In the genomic region with DNA sequence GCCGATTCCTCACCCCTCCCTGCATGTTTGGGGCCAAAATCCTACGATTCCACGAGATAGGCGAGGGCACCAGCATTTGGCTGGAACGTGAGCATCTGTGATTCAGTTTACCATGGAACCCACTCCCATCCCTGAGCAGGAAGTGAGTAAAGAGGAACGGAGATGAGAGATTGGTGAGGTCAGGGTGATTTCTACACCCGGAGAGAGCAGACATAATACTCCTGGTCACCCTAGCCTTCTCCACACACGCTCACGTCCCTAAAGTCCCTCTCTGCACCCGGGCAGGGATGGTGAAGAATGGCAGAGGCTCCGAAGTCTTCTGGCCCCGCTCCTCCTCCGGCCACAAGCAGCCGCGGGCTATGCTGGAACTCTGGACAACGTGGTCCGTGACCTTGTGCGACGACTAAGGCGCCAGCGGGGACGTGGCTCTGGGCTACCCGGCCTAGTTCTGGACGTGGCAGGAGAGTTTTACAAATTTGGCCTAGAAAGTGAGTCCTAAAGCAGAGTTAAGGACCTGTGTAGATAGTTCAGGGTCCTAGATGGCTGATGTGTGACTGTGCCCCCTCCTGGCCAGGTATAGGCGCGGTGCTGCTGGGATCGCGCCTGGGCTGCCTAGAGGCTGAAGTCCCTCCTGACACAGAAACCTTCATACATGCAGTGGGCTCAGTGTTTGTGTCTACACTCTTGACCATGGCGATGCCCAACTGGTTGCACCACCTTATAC, we compare ENCODE assay signal across 8 mouse cellular contexts. TPM values are rescaled to one million over a fixed set of nuclear protein-coding genes. Genes with fewer than 3 reads are reported as not detected.
DNase-seq lines count a peak whose midpoint lies in the region; ATAC-seq and TF ChIP-seq lines count a peak whose summit lies in the region.

No protein-coding gene starts in this region.

- peak overlapping the region; percentile 13 for H3K4me2 ChIP-seq in limb, embryonic 14.5 days (replicated peaks; ENCODE audit: low read depth, low read length, severe bottlenecking)
- H3K4me2 ChIP-seq in stomach, embryonic 15.5 days, result peak overlapping the region; percentile 53

- 0 out of 2 replicates have a peak, but pooled peaks have one; percentile 26 for TF ChIP-seq CTCF in thymus, adult 2 months (IDR thresholded peaks at IDR 0.05; ENCODE audit: borderline replicate concordance, control insufficient read depth, extremely low read depth, insufficient read depth, low read length, poor library complexity)

- H3K4me3 ChIP-seq in thymus, adult 2 months (ENCODE audit: control insufficient read depth, insufficient read depth, low read length), result no peak overlapping the region
- H3K4me3 ChIP-seq in limb, embryonic 14.5 days (replicated peaks; ENCODE audit: low read length), result peak overlapping the region; percentile 9
- peak overlapping the region; percentile 26 for H3K4me3 ChIP-seq in stomach, embryonic 15.5 days (replicated peaks)

- no peak overlapping the region for H3K27ac ChIP-seq in thymus, adult 2 months (ENCODE audit: control insufficient read depth, insufficient read depth, low read length)
- H3K27ac ChIP-seq in limb, embryonic 14.5 days (replicated peaks; ENCODE audit: low read depth, low read length), result no peak overlapping the region
- no peak overlapping the region for H3K27ac ChIP-seq in stomach, embryonic 15.5 days

- peaks cover 18% of the 10 kb centered on the region for H3K27me3 ChIP-seq in thymus, adult 2 months (ENCODE audit: control insufficient read depth, insufficient read depth, low read length)
- H3K27me3 ChIP-seq in limb, embryonic 14.5 days (ENCODE audit: control insufficient read depth, insufficient read depth, low read length), result peaks cover 43% of the 10 kb centered on the region
- H3K27me3 ChIP-seq in stomach, embryonic 15.5 days (replicated peaks), result peaks cover 46% of the 10 kb centered on the region

- peak; percentile 45 for DNase-seq in adrenal gland, postnatal 14 days
- no peak for DNase-seq in adrenal gland, adult 18-20 months (ENCODE audit: low spot score in 2 of 2)
- peak; percentile 25 for DNase-seq in thymus, adult 2 months
- DNase-seq in thymus, postnatal 36 days, result no peak
- DNase-seq in limb, embryonic 14.5 days (ENCODE audit: low spot score), result no peak
- DNase-seq in spleen, postnatal 4 days (ENCODE audit: low spot score in 2 of 2), result no peak
- DNase-seq in adrenal gland, adult 2 months, result no peak

- H3K4me1 ChIP-seq in thymus, adult 2 months (replicated peaks; ENCODE audit: control insufficient read depth, insufficient read depth, low read length), result peaks cover 24% of the 10 kb centered on the region
- H3K4me1 ChIP-seq in limb, embryonic 14.5 days (ENCODE audit: control insufficient read depth, insufficient read depth, low read length), result peaks cover 3% of the 10 kb centered on the region; the same call in 1 of the 2 replicates
- H3K4me1 ChIP-seq in stomach, embryonic 15.5 days, result peaks cover 14% of the 10 kb centered on the region

- no peak for TF ChIP-seq POLR2A in thymus, adult 2 months (IDR thresholded peaks at IDR 0.05; ENCODE audit: control insufficient read depth, extremely low read depth, insufficient read depth, low read length, poor library complexity)
- no peak for TF ChIP-seq POLR2A in limb, embryonic 14.5 days (IDR thresholded peaks at IDR 0.05; ENCODE audit: borderline replicate concordance, extremely low read depth, insufficient read depth, insufficient read length)

- H3K9ac ChIP-seq in limb, embryonic 14.5 days (ENCODE audit: low read depth, low read length, severe bottlenecking), result no peak overlapping the region
- no peak overlapping the region for H3K9ac ChIP-seq in stomach, embryonic 15.5 days

- no peaks in the 10 kb centered on the region for H3K36me3 ChIP-seq in thymus, adult 2 months (ENCODE audit: control insufficient read depth, insufficient read depth, low read length)
- peaks cover 11% of the 10 kb centered on the region for H3K36me3 ChIP-seq in limb, embryonic 14.5 days (ENCODE audit: control insufficient read depth, insufficient read depth, low read length)
- H3K36me3 ChIP-seq in stomach, embryonic 15.5 days, result peaks cover 6% of the 10 kb centered on the region

- H3K9me3 ChIP-seq in limb, embryonic 14.5 days (ENCODE audit: control insufficient read depth, low read length), result no peaks in the 10 kb centered on the region
- no peaks in the 10 kb centered on the region for H3K9me3 ChIP-seq in stomach, embryonic 15.5 days

- 7% methylated on average over 29 of the region's 29 CpGs for WGBS in thymus, adult 2 months
- 3% methylated on average over 29 of the region's 29 CpGs for WGBS in limb, embryonic 14.5 days
- 4% methylated on average over 29 of the region's 29 CpGs for WGBS in stomach, embryonic 15.5 days

- ATAC-seq in limb, embryonic 14.5 days (ENCODE audit: low FRiP score, low read depth), result no peak
- ATAC-seq in stomach, embryonic 15.5 days (ENCODE audit: insufficient read depth, low FRiP score, low read depth), result peak; percentile 32; the same call in 1 of the 2 replicates

RNA-seq across cellular contexts. Expression of gene Cyp27b1, which starts 1.5 kb away (rescaled TPM):
- 0.26 and 0.41 TPM in 2 replicates for total RNA-seq in adrenal gland, postnatal 14 days (2021)
- total RNA-seq in adrenal gland, adult 18-20 months (2021), result under 1 TPM; 0.42 to 0.56 TPM
- polyA plus RNA-seq in thymus, adult 2 months (2012; rRNA removed), result 0.32 and 0.38 TPM in 2 replicates
- 1.1 and 1.5 TPM in 2 replicates for polyA plus RNA-seq in limb, embryonic 14.5 days (2012; rRNA removed)
- polyA plus RNA-seq in limb, embryonic 14.5 days (2014; fragmentation: Nextera tagmentation; extraction: Ambion mirVana), result 0.19 and 0.53 TPM in 2 replicates
- polyA plus RNA-seq in stomach, embryonic 15.5 days (2015; fragmentation: Nextera tagmentation; extraction: Ambion mirVana), result 0.17 and 0.32 TPM in 2 replicates
- total RNA-seq in adrenal gland, adult 2 months (2021), result under 1 TPM; 0.28 to 0.61 TPM
- polyA plus RNA-seq in adrenal gland, adult 2 months (2012; rRNA removed), result 0.28 and 0.35 TPM in 2 replicates

RNA-seq across cellular contexts. Expression of gene Eef1akmt3, which starts 8.2 kb away (rescaled TPM):
- 0.15 and 0.23 TPM in 2 replicates for total RNA-seq in adrenal gland, postnatal 14 days (2021)
- total RNA-seq in adrenal gland, adult 18-20 months (2021), result under 1 TPM; 0.26 to 0.27 TPM
- 0.08 and 0.13 TPM in 2 replicates for polyA plus RNA-seq in thymus, adult 2 months (2012; rRNA removed)
- 3.4 and 3.8 TPM in 2 replicates for polyA plus RNA-seq in limb, embryonic 14.5 days (2012; rRNA removed)
- polyA plus RNA-seq in limb, embryonic 14.5 days (2014; fragmentation: Nextera tagmentation; extraction: Ambion mirVana), result 0.87 and 1.3 TPM in 2 replicates
- 1.1 and 1.5 TPM in 2 replicates for polyA plus RNA-seq in stomach, embryonic 15.5 days (2015; fragmentation: Nextera tagmentation; extraction: Ambion mirVana)
- total RNA-seq in adrenal gland, adult 2 months (2021), result under 1 TPM; 0.14 to 0.69 TPM
- 0.18 and 0.23 TPM in 2 replicates for polyA plus RNA-seq in adrenal gland, adult 2 months (2012; rRNA removed)

RNA-seq across cellular contexts. Expression of gene Mettl1, which starts 8.3 kb away (rescaled TPM):
- total RNA-seq in adrenal gland, postnatal 14 days (2021), result 12.4 and 18.1 TPM in 2 replicates
- total RNA-seq in adrenal gland, adult 18-20 months (2021), result 10 to 100 TPM; 16.0 to 18.2 TPM
- polyA plus RNA-seq in thymus, adult 2 months (2012; rRNA removed), result 13.7 and 15.7 TPM in 2 replicates
- 48.6 and 52.0 TPM in 2 replicates for polyA plus RNA-seq in limb, embryonic 14.5 days (2012; rRNA removed)
- polyA plus RNA-seq in limb, embryonic 14.5 days (2014; fragmentation: Nextera tagmentation; extraction: Ambion mirVana), result 59.1 and 71.3 TPM in 2 replicates
- polyA plus RNA-seq in stomach, embryonic 15.5 days (2015; fragmentation: Nextera tagmentation; extraction: Ambion mirVana), result 54.3 and 55.2 TPM in 2 replicates
- total RNA-seq in adrenal gland, adult 2 months (2021), result 10 to 100 TPM; 17.7 to 23.0 TPM
- 18.2 and 23.7 TPM in 2 replicates for polyA plus RNA-seq in adrenal gland, adult 2 months (2012; rRNA removed)

RNA-seq across cellular contexts. Expression of gene March9, which starts 10.4 kb away (rescaled TPM):
- total RNA-seq in adrenal gland, postnatal 14 days (2021), result 6.2 and 8.0 TPM in 2 replicates
- 1 to 10 TPM; 6.3 to 6.8 TPM for total RNA-seq in adrenal gland, adult 18-20 months (2021)
- polyA plus RNA-seq in thymus, adult 2 months (2012; rRNA removed), result 4.4 and 5.4 TPM in 2 replicates
- polyA plus RNA-seq in limb, embryonic 14.5 days (2012; rRNA removed), result 8.6 and 9.8 TPM in 2 replicates
- polyA plus RNA-seq in limb, embryonic 14.5 days (2014; fragmentation: Nextera tagmentation; extraction: Ambion mirVana), result 2.7 and 3.1 TPM in 2 replicates
- polyA plus RNA-seq in stomach, embryonic 15.5 days (2015; fragmentation: Nextera tagmentation; extraction: Ambion mirVana), result 0.79 and 1.2 TPM in 2 replicates
- 10 to 100 TPM in 1 of 2 experiments, 1 to 10 TPM in 1; 5.4 to 12.2 TPM for total RNA-seq in adrenal gland, adult 2 months (2021)
- 20.1 and 20.6 TPM in 2 replicates for polyA plus RNA-seq in adrenal gland, adult 2 months (2012; rRNA removed)

RNA-seq across cellular contexts. Expression of gene Cdk4, which starts 13.8 kb away (rescaled TPM):
- total RNA-seq in adrenal gland, postnatal 14 days (2021), result 242 and 253 TPM in 2 replicates
- total RNA-seq in adrenal gland, adult 18-20 months (2021), result 100 to 1,000 TPM; 138 to 172 TPM
- 375 and 384 TPM in 2 replicates for polyA plus RNA-seq in thymus, adult 2 months (2012; rRNA removed)
- 1,132 and 1,227 TPM in 2 replicates for polyA plus RNA-seq in limb, embryonic 14.5 days (2012; rRNA removed)
- polyA plus RNA-seq in limb, embryonic 14.5 days (2014; fragmentation: Nextera tagmentation; extraction: Ambion mirVana), result 1,659 and 1,732 TPM in 2 replicates
- 1,443 and 1,450 TPM in 2 replicates for polyA plus RNA-seq in stomach, embryonic 15.5 days (2015; fragmentation: Nextera tagmentation; extraction: Ambion mirVana)
- 100 to 1,000 TPM; 166 to 233 TPM for total RNA-seq in adrenal gland, adult 2 months (2021)
- polyA plus RNA-seq in adrenal gland, adult 2 months (2012; rRNA removed), result 100 and 106 TPM in 2 replicates

Comparison
In these comparisons a context has a peak if more than half of its experiments do, and no peak if none do; other contexts are left out.
1. DNase-seq: peak in adrenal gland, postnatal 14 days (single experiment) and thymus, adult 2 months (single experiment); none in adrenal gland, adult 18-20 months (0 of 2), thymus, postnatal 36 days (0 of 2), limb, embryonic 14.5 days (single experiment), spleen, postnatal 4 days (0 of 2) and adrenal gland, adult 2 months (single experiment).